Comparison of ENCODE assay signal across 7 mouse cellular contexts in the genomic region with DNA sequence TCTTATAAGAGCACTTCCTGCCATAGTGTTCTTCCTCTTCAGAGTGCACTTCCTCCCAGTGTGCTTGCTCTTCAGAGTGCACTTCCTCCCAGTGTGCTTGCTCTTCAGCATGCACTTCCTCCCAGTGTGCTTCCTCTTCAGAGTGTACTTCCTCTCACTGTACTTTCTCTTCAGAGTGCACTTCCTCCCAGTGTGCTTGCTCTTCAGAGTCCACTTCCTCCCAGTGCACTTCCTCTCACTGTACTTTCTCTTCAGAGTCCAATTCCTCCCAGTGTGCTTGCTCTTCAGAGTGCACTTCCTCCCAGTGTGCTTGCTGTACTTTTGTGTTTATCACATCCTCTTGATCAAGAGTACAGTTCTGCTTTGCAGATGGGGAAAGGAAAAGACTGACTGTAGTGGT. TPM values are rescaled to one million over a fixed set of nuclear protein-coding genes. Genes with fewer than 3 reads are reported as not detected.
DNase-seq lines count a peak whose midpoint lies in the region; ATAC-seq and TF ChIP-seq lines count a peak whose summit lies in the region.
"Not testable (repeated sequence)": the region's sequence is repeated elsewhere in the genome, so short reads cannot be mapped to it uniquely, and the experiment has no call there.

No protein-coding gene starts in this region.

- not testable (repeated sequence) for H3K36me3 ChIP-seq in macrophage (ENCODE audit: inconsistent target); thymus, adult 2 months (ENCODE audit: control insufficient read depth, insufficient read depth, low read length)

- not testable (repeated sequence) for TF ChIP-seq POLR2A in bone marrow macrophage, adult 2 months (IDR thresholded peaks at IDR 0.05; ENCODE audit: borderline replicate concordance, low read depth, low read length); thymus, adult 2 months (IDR thresholded peaks at IDR 0.05; ENCODE audit: control insufficient read depth, extremely low read depth, insufficient read depth, low read length, poor library complexity)

- peak; percentile 45 for DNase-seq in CD4-positive, CD25-positive, alpha-beta regulatory T cell, adult 2 months (ENCODE audit: low read depth, low spot score)
- DNase-seq in MEL-GATA-1-ER (ENCODE audit: extremely low read depth, low read depth): peak; percentile 88
- peak; percentile 24 for DNase-seq in thymus, adult 2 months

- TF ChIP-seq CTCF in bone marrow macrophage, adult 2 months (IDR thresholded peaks at IDR 0.05; ENCODE audit: low read depth, low read length); thymus, adult 2 months (IDR thresholded peaks at IDR 0.05; ENCODE audit: borderline replicate concordance, control insufficient read depth, extremely low read depth, insufficient read depth, low read length, poor library complexity): not testable (repeated sequence)

- H3K4me1 ChIP-seq in bone marrow macrophage, adult 2 months (ENCODE audit: control insufficient read depth, insufficient read depth, low read length): not testable (repeated sequence)
- peaks cover 12% of the 10 kb centered on the region for H3K4me1 ChIP-seq in thymus, adult 2 months (replicated peaks; ENCODE audit: control insufficient read depth, insufficient read depth, low read length)

- H3K27ac ChIP-seq in bone marrow macrophage, adult 2 months (ENCODE audit: insufficient read depth, low read depth, low read length): peak overlapping the region; percentile 48
- peak overlapping the region; percentile 28 for H3K27ac ChIP-seq in macrophage
- H3K27ac ChIP-seq in thymus, adult 2 months (ENCODE audit: control insufficient read depth, insufficient read depth, low read length): peak overlapping the region; percentile 44

- H3K27me3 ChIP-seq in thymus, adult 2 months (ENCODE audit: control insufficient read depth, insufficient read depth, low read length): not testable (repeated sequence)

- H3K4me3 ChIP-seq in bone marrow macrophage, adult 2 months (ENCODE audit: insufficient read depth, low read length); macrophage (ENCODE audit: inconsistent target); thymus, adult 2 months (ENCODE audit: control insufficient read depth, insufficient read depth, low read length): not testable (repeated sequence)

- not testable (repeated sequence) for H3K79me2 ChIP-seq in macrophage (ENCODE audit: inconsistent target)

- ATAC-seq in inflammation-experienced regulatory T-cells, adult 6 months: peak; percentile 65
- ATAC-seq in neutrophil, adult 5-6 weeks (ENCODE audit: extremely low read depth, insufficient number of reproducible peaks, low FRiP score, poor library complexity, severe bottlenecking): peak; percentile 90

RNA-seq across cellular contexts. Expression of gene Carf, which starts 27.3 kb away (rescaled TPM):
- 8.8 and 11.2 TPM in 2 replicates for polyA plus RNA-seq in bone marrow macrophage, adult 2 months (2012; ENCODE audit: insufficient read depth, insufficient read length, missing spikeins)
- 10 to 100 TPM in 1 of 3 experiments, 1 to 10 TPM in 2; 5.3 to 11.9 (median 6.7) TPM for polyA plus RNA-seq in inflammation-experienced regulatory T-cells, adult 6 months (2017; shearing (Covaris generic))
- 10 to 100 TPM in 20 of 26 experiments, 1 to 10 TPM in 6; 5.5 to 50.7 (median 27.5) TPM for total RNA-seq in macrophage (2018; cell fraction: chromatin; rRNA removed)
- 1 to 10 TPM in 25 of 26 experiments, under 1 TPM in 1; 0.86 to 5.3 (median 3.2) TPM for total RNA-seq in macrophage (2018; cell fraction: cytosol; rRNA removed)
- 10 to 100 TPM in 17 of 26 experiments, 1 to 10 TPM in 9; 4.3 to 46.4 (median 13.0) TPM for total RNA-seq in macrophage (2018; cell fraction: nucleus; rRNA removed)
- 2.2 to 2.9 TPM (median 2.7 TPM) in 3 replicates for polyA plus RNA-seq in macrophage (2018)
- 13.8 and 20.1 TPM in 2 replicates for total RNA-seq in neutrophil, adult 5-6 weeks (2017)
- polyA plus RNA-seq in thymus, adult 2 months (2012; rRNA removed): 4.7 and 4.8 TPM in 2 replicates

RNA-seq across cellular contexts. Expression of gene Wdr12, which starts 27.7 kb away (rescaled TPM):
- polyA plus RNA-seq in bone marrow macrophage, adult 2 months (2012; ENCODE audit: insufficient read depth, insufficient read length, missing spikeins): 12.9 and 13.1 TPM in 2 replicates
- 10 to 100 TPM; 36.9 to 48.5 (median 46.8) TPM for polyA plus RNA-seq in inflammation-experienced regulatory T-cells, adult 6 months (2017; shearing (Covaris generic))
- total RNA-seq in macrophage (2018; cell fraction: chromatin; rRNA removed): 10 to 100 TPM in 15 of 26 experiments, 1 to 10 TPM in 11; 2.6 to 56.7 (median 15.1) TPM
- total RNA-seq in macrophage (2018; cell fraction: cytosol; rRNA removed): 10 to 100 TPM in 1 of 26 experiments, 1 to 10 TPM in 25; 4.2 to 10.1 (median 8.3) TPM
- total RNA-seq in macrophage (2018; cell fraction: nucleus; rRNA removed): 10 to 100 TPM in 9 of 26 experiments, 1 to 10 TPM in 17; 1.9 to 29.3 (median 5.9) TPM
- polyA plus RNA-seq in macrophage (2018): 9.2 to 17.4 TPM (median 16.3 TPM) in 3 replicates
- total RNA-seq in neutrophil, adult 5-6 weeks (2017): 18.6 and 26.3 TPM in 2 replicates
- polyA plus RNA-seq in thymus, adult 2 months (2012; rRNA removed): 21.9 and 24.2 TPM in 2 replicates

RNA-seq across cellular contexts. Expression of gene Ica1l, which starts 27.7 kb away (rescaled TPM):
- polyA plus RNA-seq in bone marrow macrophage, adult 2 months (2012; ENCODE audit: insufficient read depth, insufficient read length, missing spikeins): not detected in 2 replicates
- 1 to 10 TPM in 2 of 3 experiments, under 1 TPM in 1; 0.84 to 3.0 (median 2.7) TPM for polyA plus RNA-seq in inflammation-experienced regulatory T-cells, adult 6 months (2017; shearing (Covaris generic))
- not detected for total RNA-seq in macrophage (2018; cell fraction: chromatin; rRNA removed)
- under 1 TPM in 12 of 26 experiments, not detected in 14; 0.03 to 0.31 (median 0.06) TPM for total RNA-seq in macrophage (2018; cell fraction: cytosol; rRNA removed)
- not detected for total RNA-seq in macrophage (2018; cell fraction: nucleus; rRNA removed)
- not detected in 3 replicates for polyA plus RNA-seq in macrophage (2018)
- 1.4 TPM in 1 of 2 replicates, not detected in the other for total RNA-seq in neutrophil, adult 5-6 weeks (2017)
- polyA plus RNA-seq in thymus, adult 2 months (2012; rRNA removed): 0.44 and 0.73 TPM in 2 replicates

Comparison
In these comparisons a context has a peak if more than half of its experiments do, and no peak if none do; other contexts are left out.
1. DNase-seq: peak in every context shown above with its lines; median percentile 88 in MEL-GATA-1-ER; 45 in CD4-positive, CD25-positive, alpha-beta regulatory T cell, adult 2 months; 24 in thymus, adult 2 months.